Mouse (Mus musculus): ENCODE results near the gene Card10. TPM values are rescaled to one million over a fixed set of nuclear protein-coding genes. Genes with fewer than 3 reads are reported as not detected.

The Card10 gene
- polyA plus RNA-seq (2017; shearing (Covaris generic)): under 1 TPM in 1 of 2 experiments, not detected in 1; 0.19 TPM

DNA sequence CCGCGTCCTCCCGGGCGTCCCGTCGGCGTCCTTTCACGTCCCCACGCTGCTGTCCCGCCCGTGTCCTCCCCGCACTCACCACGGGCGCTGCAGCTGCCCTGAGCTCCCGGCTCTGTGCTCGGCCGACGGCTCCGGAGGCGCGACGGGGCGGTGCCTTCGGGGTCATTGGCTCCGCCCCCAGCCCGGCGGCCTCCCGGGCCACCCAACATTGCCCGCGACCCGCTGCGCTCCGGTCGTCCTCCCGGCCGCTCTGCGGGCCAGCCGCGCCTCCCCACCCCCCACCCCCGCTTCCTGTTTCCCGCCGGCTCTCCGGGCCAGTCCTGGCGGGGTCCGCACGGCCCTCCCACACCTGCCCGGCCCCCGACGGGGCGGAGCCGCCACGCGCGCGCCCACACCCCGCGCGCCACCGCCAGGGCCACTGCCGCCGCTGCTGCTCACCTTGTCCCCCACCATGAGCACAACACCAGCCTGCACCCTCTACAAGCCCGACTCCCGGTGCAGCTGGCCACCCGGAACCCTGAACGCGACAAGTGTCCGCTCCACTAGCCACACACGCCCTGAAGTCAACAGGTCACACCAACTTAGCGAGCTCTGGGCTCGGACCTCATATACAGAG lies at the start of gene Card10:
Gene Card10, minus strand, starts transcription at position 267 of the 616 bp plus-strand sequence.

GRCm38 (mm10) chr15:78842371-78843163 lies 39.7 kb upstream of the Card10 start, which contains the start of gene Cdc42ep1:
TSS of gene Cdc42ep1 (plus strand) at chr15:78842624.

DNA sequence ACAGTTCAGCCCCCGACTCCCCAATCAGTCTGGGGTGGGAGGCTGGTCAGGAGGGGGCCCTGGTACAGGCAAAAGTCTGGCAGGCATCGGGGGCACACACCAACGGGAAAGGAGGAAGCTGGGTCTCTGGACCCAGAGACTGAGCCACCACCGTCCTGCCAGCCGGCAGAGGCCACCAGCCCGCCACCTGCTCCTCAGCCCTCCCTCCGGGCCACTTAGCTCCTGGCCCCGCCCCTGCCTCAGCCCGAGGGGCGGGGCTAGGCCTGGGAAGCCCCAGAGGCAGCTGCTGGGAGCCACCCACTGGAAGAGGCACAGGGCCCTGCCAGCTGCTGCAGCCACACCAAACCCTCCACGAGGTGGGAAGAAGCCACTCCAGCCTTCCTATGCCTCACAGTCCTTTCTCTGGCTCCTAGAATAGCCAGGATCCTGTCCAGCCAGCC lies 29.5 kb downstream of the Card10 start, which contains the start of gene Mfng:
Gene Mfng, minus strand, starts transcription at position 186 of the 440 bp plus-strand sequence.

Other genes starting within 250 kb of the Card10 start
- 1,000 to 10,000 TPM; 2,743 to 3,239 TPM for gene Rac2, start 230.3 kb downstream of the Card10 start, polyA plus RNA-seq (2017; shearing (Covaris generic))
- gene Cyth4, start 206.0 kb downstream of the Card10 start, polyA plus RNA-seq (2017; shearing (Covaris generic)): 100 to 1,000 TPM; 175 to 342 TPM
- gene Elfn2, start 84.3 kb downstream of the Card10 start, polyA plus RNA-seq (2017; shearing (Covaris generic)): under 1 TPM in 1 of 2 experiments, not detected in 1; 0.02 TPM
- gene Mfng, start 29.6 kb downstream of the Card10 start, polyA plus RNA-seq (2017; shearing (Covaris generic)): 100 to 1,000 TPM in 1 of 2 experiments, 10 to 100 TPM in 1; 74.5 to 116 TPM
- under 1 TPM; 0.14 to 0.18 TPM for gene Cdc42ep1, start 39.6 kb upstream of the Card10 start, polyA plus RNA-seq (2017; shearing (Covaris generic))
- not detected for gene Lgals2, start 52.5 kb upstream of the Card10 start, polyA plus RNA-seq (2017; shearing (Covaris generic))
- gene Gga1, start 74.1 kb upstream of the Card10 start, polyA plus RNA-seq (2017; shearing (Covaris generic)): 10 to 100 TPM; 43.5 to 61.3 TPM
- under 1 TPM; 0.68 to 0.75 TPM for gene Gm49510, start 96.6 kb upstream of the Card10 start, polyA plus RNA-seq (2017; shearing (Covaris generic))
- gene Sh3bp1, start 96.7 kb upstream of the Card10 start, polyA plus RNA-seq (2017; shearing (Covaris generic)): 100 to 1,000 TPM; 165 to 207 TPM
- 10 to 100 TPM; 16.6 to 18.3 TPM for gene Pdxp, start 110.9 kb upstream of the Card10 start, polyA plus RNA-seq (2017; shearing (Covaris generic))
- gene Lgals1, start 123.7 kb upstream of the Card10 start, polyA plus RNA-seq (2017; shearing (Covaris generic)): 1,000 to 10,000 TPM in 1 of 2 experiments, 100 to 1,000 TPM in 1; 544 to 1,308 TPM
- gene Nol12, start 131.9 kb upstream of the Card10 start, polyA plus RNA-seq (2017; shearing (Covaris generic)): 10 to 100 TPM; 49.9 to 50.4 TPM
- 10 to 100 TPM; 54.7 to 95.1 TPM for gene Triobp, start 144.7 kb upstream of the Card10 start, polyA plus RNA-seq (2017; shearing (Covaris generic))
- gene H1f0, start 225.4 kb upstream of the Card10 start, polyA plus RNA-seq (2017; shearing (Covaris generic)): 100 to 1,000 TPM; 106 to 152 TPM
- under 1 TPM; 0.42 to 0.47 TPM for gene Galr3, start 238.8 kb upstream of the Card10 start, polyA plus RNA-seq (2017; shearing (Covaris generic))

All from activated CD4-positive, CD25-positive, alpha-beta regulatory T cell (primary cell).